Mouse (Mus musculus) CH12.LX (cell line): ENCODE measurements around the gene Hnrnpul1. TPM values are rescaled to one million over a fixed set of nuclear protein-coding genes. Genes with fewer than 3 reads are reported as not detected.
A peak's percentile ranks its signal among the peaks of the same experiment; 100 is the strongest.

ENCODE experiments used
- DNase-seq: peaks from one replicate; pipeline ENCODE4 v3.0.0-alpha.2; 2013; ENCODE audit errors: extremely low read depth
- H3K27ac ChIP-seq: 2 replicates; pipeline ENCODE4 v1.5.1; 2012; ENCODE audit warnings: low read depth, mild to moderate bottlenecking, control low read depth, moderate library complexity; ENCODE audit not compliant: insufficient read depth
- H3K27me3 ChIP-seq: replicated peaks from 2 replicates; pipeline ENCODE3; 2012; ENCODE audit warnings: inconsistent platforms
- H3K36me3 ChIP-seq, 2 experiments: replicated peaks in 1 of 2; 2 replicates each; pipeline versions ENCODE3 to v1.6.1; 2012; ENCODE audit warnings: inconsistent platforms in 1 of 2, low read length in 1 of 2, mild to moderate bottlenecking in 1 of 2, mixed read lengths in 1 of 2, moderate library complexity in 1 of 2; ENCODE audit not compliant: control insufficient read depth in 1 of 2, insufficient read depth in 1 of 2
- H3K4me1 ChIP-seq, 2 experiments: 2 replicates each; pipeline ENCODE4 v1.6.1; 2012; ENCODE audit warnings: inconsistent platforms in 1 of 2, moderate library complexity in 1 of 2; ENCODE audit not compliant: insufficient read depth in 2 of 2, control insufficient read depth in 1 of 2
- H3K4me2 ChIP-seq: 2 replicates; pipeline ENCODE4 v1.6.1; 2012; ENCODE audit warnings: low read depth, mild to moderate bottlenecking, control low read depth; ENCODE audit not compliant: poor library complexity, insufficient read depth, severe bottlenecking
- H3K4me3 ChIP-seq, 3 experiments: fragments of 150-350 bp in 1 of 3; sonication (generic) in 1 of 3; replicated peaks in 1 of 3; 2 replicates each; pipeline versions ENCODE3 to v1.5.1; 2011 to 2012; ENCODE audit warnings: low read depth in 2 of 3, low read length in 2 of 3, mild to moderate bottlenecking in 2 of 3, moderate library complexity in 2 of 3, control low read depth in 1 of 3, improper control_type of control experiment in 1 of 3, inconsistent platforms in 1 of 3, mixed read lengths in 1 of 3; ENCODE audit not compliant: poor library complexity in 1 of 3
- H3K79me2 ChIP-seq: replicated peaks from 2 replicates; pipeline ENCODE4 v1.6.1; 2012; ENCODE audit warnings: mild to moderate bottlenecking, moderate library complexity; ENCODE audit not compliant: control insufficient read depth, poor library complexity, insufficient read depth, severe bottlenecking; ENCODE audit errors: extremely low read depth
- H3K9ac ChIP-seq: 2 replicates; pipeline ENCODE4 v1.6.1; 2012; ENCODE audit warnings: low read depth, mild to moderate bottlenecking, control low read depth, moderate library complexity; ENCODE audit not compliant: insufficient read depth
- H3K9me3 ChIP-seq: replicated peaks from 2 replicates; pipeline ENCODE3; 2012; ENCODE audit warnings: low read length, inconsistent platforms, mixed read lengths
- BHLHE40 ChIP-seq: IDR thresholded peaks from 2 replicates; pipeline ENCODE4 v1.6.1; 2011; ENCODE audit warnings: mild to moderate bottlenecking, low read depth, low read length, improper control_type of control experiment
- CHD1 ChIP-seq: IDR thresholded peaks from 2 replicates; pipeline ENCODE4 v1.6.1; 2012; ENCODE audit warnings: low read depth, low read length, improper control_type of control experiment, inconsistent platforms
- CHD2 ChIP-seq: IDR thresholded peaks from 2 replicates; pipeline ENCODE4 v1.6.1; 2011; ENCODE audit warnings: low read length, improper control_type of control experiment
- E2F4 ChIP-seq: IDR thresholded peaks from 2 replicates; pipeline ENCODE4 v1.6.1; 2011; ENCODE audit warnings: low read depth, low read length, improper control_type of control experiment; ENCODE audit not compliant: insufficient replicate concordance
- ELF1 ChIP-seq: IDR thresholded peaks from 2 replicates; pipeline ENCODE4 v1.6.1; 2014; ENCODE audit warnings: low read depth, mild to moderate bottlenecking, inconsistent platforms, low read length, improper control_type of control experiment
- EP300 ChIP-seq: IDR thresholded peaks from 2 replicates; pipeline ENCODE4 v1.6.1; 2011; ENCODE audit warnings: low read length, improper control_type of control experiment
- ETS1 ChIP-seq: conservative IDR thresholded peaks from 2 replicates; pipeline ENCODE4 v1.6.1; 2012; ENCODE audit warnings: low read depth, mild to moderate bottlenecking, inconsistent platforms, low read length, improper control_type of control experiment, moderate library complexity
- GABPA ChIP-seq: IDR thresholded peaks from 2 replicates; pipeline ENCODE4 v1.6.1; 2012; ENCODE audit warnings: low read depth, low read length, improper control_type of control experiment, inconsistent platforms; ENCODE audit not compliant: insufficient replicate concordance
- HCFC1 ChIP-seq: IDR thresholded peaks from 2 replicates; pipeline ENCODE4 v1.6.1; 2012; ENCODE audit warnings: low read depth, mild to moderate bottlenecking, inconsistent platforms, low read length, improper control_type of control experiment
- IRF4 ChIP-seq: IDR thresholded peaks from 2 replicates; pipeline ENCODE4 v1.6.1; 2014; ENCODE audit warnings: low read depth, mild to moderate bottlenecking, inconsistent platforms, low read length, improper control_type of control experiment
- MAFK ChIP-seq: IDR thresholded peaks from 2 replicates; pipeline ENCODE4 v1.6.1; 2011; ENCODE audit warnings: low read length, improper control_type of control experiment; ENCODE audit not compliant: insufficient replicate concordance
- MAX ChIP-seq: IDR thresholded peaks from 2 replicates; pipeline ENCODE4 v1.6.1; 2011; ENCODE audit warnings: low read length, improper control_type of control experiment
- MEF2A ChIP-seq: IDR thresholded peaks from 2 replicates; pipeline ENCODE4 v1.6.1; 2014; ENCODE audit warnings: low read depth, mild to moderate bottlenecking, inconsistent platforms, low read length, improper control_type of control experiment, borderline replicate concordance
- MXI1 ChIP-seq: IDR thresholded peaks from 2 replicates; pipeline ENCODE4 v1.6.1; 2011; ENCODE audit warnings: mild to moderate bottlenecking, low read depth, low read length, improper control_type of control experiment
- MYC ChIP-seq: IDR thresholded peaks from 2 replicates; pipeline ENCODE4 v1.6.1; 2011; ENCODE audit warnings: low read depth, mild to moderate bottlenecking, improper control_type of control experiment, low read length
- NRF1 ChIP-seq: IDR thresholded peaks from 2 replicates; pipeline ENCODE4 v1.6.1; 2014; ENCODE audit warnings: low read depth, mild to moderate bottlenecking, inconsistent platforms, low read length, improper control_type of control experiment, moderate library complexity
- PAX5 ChIP-seq: IDR thresholded peaks from 2 replicates; pipeline ENCODE4 v1.6.1; 2012; ENCODE audit warnings: low read length, inconsistent platforms, mixed read lengths
- POLR2A ChIP-seq: IDR thresholded peaks from 2 replicates; pipeline ENCODE4 v1.6.1; 2011; ENCODE audit warnings: low read depth, mild to moderate bottlenecking, improper control_type of control experiment, low read length
- POLR2AphosphoS2 ChIP-seq: IDR thresholded peaks from 2 replicates; pipeline ENCODE4 v1.6.1; 2011; ENCODE audit warnings: low read depth, low read length, improper control_type of control experiment
- RAD21 ChIP-seq: IDR thresholded peaks from 2 replicates; pipeline ENCODE4 v1.6.1; 2011; ENCODE audit warnings: low read depth, mild to moderate bottlenecking, low read length, improper control_type of control experiment, moderate library complexity
- RCOR1 ChIP-seq: conservative IDR thresholded peaks from 2 replicates; pipeline ENCODE4 v1.6.1; 2012; ENCODE audit warnings: low read depth, mild to moderate bottlenecking, inconsistent platforms, low read length, improper control_type of control experiment
- TBP ChIP-seq: conservative IDR thresholded peaks from 2 replicates; pipeline ENCODE4 v1.6.1; 2011; ENCODE audit warnings: low read depth, low read length, improper control_type of control experiment
- USF1 ChIP-seq: IDR thresholded peaks from 2 replicates; pipeline ENCODE4 v1.6.1; 2014; ENCODE audit warnings: low read depth, mild to moderate bottlenecking, inconsistent platforms, low read length, improper control_type of control experiment
- USF2 ChIP-seq: conservative IDR thresholded peaks from 2 replicates; pipeline ENCODE4 v1.6.1; 2011; ENCODE audit warnings: low read depth, low read length, improper control_type of control experiment
- ZC3H11A ChIP-seq: IDR thresholded peaks from 2 replicates; pipeline ENCODE4 v1.6.1; 2012; ENCODE audit warnings: low read depth, mild to moderate bottlenecking, inconsistent platforms, low read length, improper control_type of control experiment
- ZMIZ1 ChIP-seq: IDR thresholded peaks from 2 replicates; pipeline ENCODE4 v1.6.1; 2012; ENCODE audit warnings: low read depth, mild to moderate bottlenecking, inconsistent platforms, low read length, improper control_type of control experiment
- dilution Hi-C: fragments of 300-500 bp; cut with MboI; formaldehyde crosslinking; loops from 2 replicates; pipeline ENCODE4 v1.14.3; 2020; ENCODE audit warnings: low sequenced_read_pairs; ENCODE audit not compliant: extremely low pct_unique_long_range_greater_than_20kb, extremely low pct_ligation_motif_present
- in situ Hi-C: fragments of 300-500 bp; cut with MboI; formaldehyde crosslinking; loops from 3 replicates; pipeline ENCODE4 v1.14.3; 2019; ENCODE audit warnings: low sequenced_read_pairs, low pct_ligation_motif_present, low pct_unique_long_range_greater_than_20kb, mixed read lengths
- polyA plus RNA-seq: library from polyadenylated mRNA; unstranded; fragments of >175 nt; gene quantifications from 2 replicates; pipeline ENCODE4 v1.2.1, GENCODE M21; 2012; ENCODE audit warnings: low read depth; ENCODE audit not compliant: insufficient read length
- total RNA-seq, 2 experiments: library from RNA; depleted of rRNA; stranded (reverse); fragments of 300-350 nt in 1 of 2; fragments of >200 nt in 1 of 2; gene quantifications; 2 replicates each; pipeline ENCODE4 v1.2.3; 2012 to 2014

Gene Hnrnpul1
- total and polyA plus RNA-seq, 3 experiments = 52.6 to 188 (median 72.2) TPM

DNA sequence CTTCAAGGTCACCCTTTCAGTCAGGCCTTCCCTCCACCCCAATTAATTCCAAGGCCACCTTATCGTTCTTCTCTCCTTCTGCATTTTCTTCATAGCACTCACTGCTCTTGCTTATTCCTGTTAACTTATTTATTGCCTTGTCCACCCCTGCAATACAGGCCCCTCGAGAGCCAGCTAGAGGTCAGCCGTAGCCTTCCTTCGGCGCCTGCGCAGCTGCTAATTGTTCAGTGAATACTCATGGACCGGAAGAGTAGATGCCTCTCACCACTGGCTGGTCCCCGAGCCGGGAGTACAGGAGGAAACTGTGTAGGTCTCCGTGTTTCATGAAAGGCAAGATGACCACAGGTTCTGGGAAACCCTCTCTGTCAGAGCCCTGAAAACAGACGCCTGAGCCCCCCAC lies 9.1 kb upstream of the Hnrnpul1 start:
- Histone ChIP-seq H3K36me3 (no peaks in the 10 kb centered on the region), H3K4me3 (no peak overlapping the region), H3K9me3 (no peaks in the 10 kb centered on the region), H3K27ac (no peak overlapping the region), H3K79me2 (no peaks in the 10 kb centered on the region), H3K27me3 (peaks cover 48% of the 10 kb centered on the region), H3K4me2 (no peak overlapping the region), H3K9ac (no peak overlapping the region), H3K4me1 (no peaks in the 10 kb centered on the region)
- no peak for DNase-seq
- no peak for TF ChIP-seq MEF2A
- no peak for TF ChIP-seq USF1
- TF ChIP-seq MAFK = no peak
- no peak for TF ChIP-seq IRF4
- no peak for TF ChIP-seq MYC
- TF ChIP-seq ELF1 = no peak
- TF ChIP-seq ZMIZ1 = no peak
- no peak for TF ChIP-seq NRF1
- TF ChIP-seq MAX = no peak
- TF ChIP-seq POLR2A = no peak
- no peak for TF ChIP-seq POLR2AphosphoS2
- TF ChIP-seq RCOR1 = no peak
- no peak for TF ChIP-seq PAX5
- no peak for TF ChIP-seq TBP
- dilution Hi-C loops (no loop called here), in situ Hi-C loops (no loop called here)

DNA sequence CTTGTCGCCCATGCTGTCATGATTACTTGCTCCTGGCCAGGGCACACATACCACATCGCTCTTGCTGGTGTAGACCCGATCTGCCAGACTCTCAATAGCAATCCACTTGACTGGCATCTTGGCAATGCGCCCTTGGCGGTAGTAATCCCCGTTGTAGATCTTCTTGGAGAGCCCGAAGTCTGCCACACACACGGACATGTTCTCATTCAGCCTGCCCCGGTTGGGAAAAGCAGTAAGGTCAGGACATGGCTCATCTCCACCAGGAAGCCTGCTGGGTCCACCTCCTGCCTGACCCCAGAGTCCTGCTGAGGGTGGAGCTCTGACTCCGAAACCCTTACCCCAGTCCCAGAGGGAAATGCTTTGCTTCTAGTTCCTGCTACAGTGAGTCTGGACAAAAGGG lies 6.8 kb upstream of the Hnrnpul1 start:
- Histone ChIP-seq H3K36me3 (no peaks in the 10 kb centered on the region), H3K4me2 (no peak overlapping the region), H3K9me3 (no peaks in the 10 kb centered on the region), H3K9ac (no peak overlapping the region), H3K27ac (no peak overlapping the region), H3K79me2 (no peaks in the 10 kb centered on the region), H3K4me1 (peaks cover 0 to 2% of the 10 kb centered on the region in 2 experiments; a peak in 1 of 4 replicates), H3K27me3 (peaks cover 61% of the 10 kb centered on the region), H3K4me3 (no peak overlapping the region)
- DNase-seq = no peak
- dilution Hi-C loops (no loop called here), in situ Hi-C loops (no loop called here)
- TF ChIP-seq EP300 (no peak), POLR2A (no peak), ETS1 (no peak), MAX (no peak)

DNA sequence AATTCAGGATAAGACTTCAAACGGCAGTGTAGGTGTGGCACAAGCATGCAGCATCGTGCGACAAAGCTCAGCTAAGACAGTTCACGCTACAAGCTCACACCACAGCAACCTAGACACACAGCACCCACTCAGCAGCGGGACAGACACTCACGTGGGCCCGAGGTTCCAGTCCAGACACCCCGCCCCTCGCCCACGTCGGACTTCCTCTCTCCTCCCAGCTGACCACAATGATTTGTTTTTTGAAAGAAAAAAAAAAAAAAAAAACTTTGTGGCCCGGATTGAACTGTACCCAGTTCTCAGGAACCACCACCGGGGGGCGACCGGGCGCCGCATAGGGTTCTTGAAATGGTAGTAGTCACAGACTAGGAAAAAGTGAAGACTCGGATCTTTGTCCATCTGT lies 1.5 kb upstream of the Hnrnpul1 start:
- H3K9me3 ChIP-seq = no peaks in the 10 kb centered on the region
- dilution Hi-C loops = no loop called here
- H3K9ac ChIP-seq = peak overlapping the region; percentile 58
- H3K27me3 ChIP-seq = peaks cover 40% of the 10 kb centered on the region
- in situ Hi-C loops = loop anchor here (5.0 kb wide), 1 partner anchor 51 kb away; no protein-coding TSS in a partner anchor
- H3K36me3 ChIP-seq = peaks cover 0 to 16% of the 10 kb centered on the region in 2 experiments
- peak overlapping the region; percentile 66 to 95 (median 66) for H3K4me3 ChIP-seq
- H3K27ac ChIP-seq = peak overlapping the region; percentile 78
- H3K4me1 ChIP-seq = peaks cover 5 to 23% of the 10 kb centered on the region in 2 experiments; a peak in 3 of 4 replicates
- peak overlapping the region; percentile 89 for H3K4me2 ChIP-seq
- H3K79me2 ChIP-seq = peaks cover 35% of the 10 kb centered on the region
- peak; percentile 92 for DNase-seq
- TF ChIP-seq HCFC1 (peak; percentile 61), POLR2AphosphoS2 (no peak), USF2 (peak; percentile 54), CHD1 (no peak), BHLHE40 (peak; percentile 93), ETS1 (peak; percentile 46), MXI1 (peak; percentile 97), E2F4 (no peak), CHD2 (no peak; the same call in 1 of the 2 replicates), ZC3H11A (peak; percentile 28; the same call in 1 of the 2 replicates), RAD21 (peak; percentile 88), PAX5 (no peak), MAFK (no peak), ELF1 (peak; percentile 75), USF1 (peak; percentile 73), EP300 (no peak), GABPA (no peak)
